Mouse (Mus musculus) neural tube, postnatal 0 days (tissue): ENCODE results near the gene Gm3532. TPM values are rescaled to one million over a fixed set of nuclear protein-coding genes. Genes with fewer than 3 reads are reported as not detected.

Experiments used
- polyA plus RNA-seq: library from polyadenylated mRNA; unstranded; fragments of >200 nt; fragmentation: Nextera tagmentation; extraction: Ambion mirVana; gene quantifications from 2 replicates; pipeline ENCODE4 v1.2.1, GENCODE M21; 2015

The Gm3532 gene
- not detected in 2 replicates for polyA plus RNA-seq

DNA sequence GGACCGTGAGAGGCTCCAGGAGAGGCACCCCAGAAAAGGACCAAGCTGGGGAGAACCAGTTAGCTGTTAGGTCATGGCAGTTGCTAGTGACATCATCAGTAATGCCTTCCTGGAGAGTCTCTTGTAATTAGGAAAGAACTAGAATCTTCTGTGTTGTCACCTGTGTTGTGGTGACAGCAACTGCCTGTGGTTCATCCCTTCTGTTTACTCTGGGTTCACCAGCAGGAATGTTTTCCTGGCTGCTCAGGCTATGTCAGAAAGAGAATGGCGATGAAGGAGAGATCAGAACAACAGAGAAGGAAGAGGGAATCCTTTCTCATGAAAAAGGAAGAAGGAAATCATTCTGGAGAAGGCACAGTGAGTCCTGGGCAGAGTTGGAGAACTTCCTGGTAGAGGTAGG is at the start of gene Gm3532:
TSS of gene Gm3532 (plus strand) at position 301 of the 400 bp plus-strand sequence.

DNA sequence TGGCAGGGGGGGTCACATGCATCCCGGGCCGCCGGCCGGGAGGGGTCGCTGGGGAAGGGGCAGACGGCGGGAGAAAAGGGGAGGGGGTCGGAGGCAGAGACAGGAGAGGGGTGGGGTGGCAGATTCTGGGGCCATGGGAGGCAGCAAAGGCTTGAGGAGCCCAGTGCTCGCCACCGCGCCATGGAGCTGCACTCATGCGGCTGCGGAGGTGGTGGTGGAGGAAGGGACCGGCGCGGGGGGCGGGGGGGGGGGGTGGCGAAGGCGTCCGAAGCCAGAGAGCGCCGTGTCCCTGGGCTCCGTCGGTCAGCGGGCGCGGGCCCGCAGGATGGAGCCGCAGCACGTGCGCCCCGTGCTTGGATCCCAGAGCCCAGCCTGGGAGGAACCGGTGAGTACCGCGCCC is 36.9 kb upstream of the Gm3532 start, which contains the start of gene Gm3488:
TSS of gene Gm3488 (plus strand) at position 301 of the 400 bp plus-strand sequence.

Other genes starting within 250 kb of the Gm3532 start
- gene Gm3542, start 203.6 kb upstream of the Gm3532 start, polyA plus RNA-seq, result not detected in 2 replicates
- 0.26 and 1.4 TPM in 2 replicates for gene Gm3500, start 149.4 kb upstream of the Gm3532 start, polyA plus RNA-seq
- 0.37 and 1.7 TPM in 2 replicates for gene Gm3194, start 83.0 kb upstream of the Gm3532 start, polyA plus RNA-seq
- gene Gm8246, start 60.7 kb upstream of the Gm3532 start, polyA plus RNA-seq, result not detected in 2 replicates
- 0.23 TPM in 1 of 2 replicates, not detected in the other for gene Gm3187, start 54.3 kb upstream of the Gm3532 start, polyA plus RNA-seq
- 12.3 and 16.9 TPM in 2 replicates for gene Gm3488, start 36.8 kb upstream of the Gm3532 start, polyA plus RNA-seq
- gene Gm8265, start 94.5 kb downstream of the Gm3532 start, polyA plus RNA-seq, result not detected in 2 replicates
- gene Gm9603, start 149.0 kb downstream of the Gm3532 start, polyA plus RNA-seq, result not detected in 2 replicates
- gene Gm3373, start 203.1 kb downstream of the Gm3532 start, polyA plus RNA-seq, result 1.1 and 1.5 TPM in 2 replicates